Mouse (Mus musculus): Measurements from ENCODE around the gene Prcc.

GRCm38 (mm10) chr3:87884291-87884690 lies 1.1 kb downstream of the Prcc start:
- TF ChIP-seq CTCF (IDR thresholded peaks at IDR 0.05; ENCODE audit: low read depth) (no peak), EP300 (IDR thresholded peaks at IDR 0.05; ENCODE audit: low read depth) (no peak)

All from heart, postnatal 0 days (tissue).